In the genomic region with DNA sequence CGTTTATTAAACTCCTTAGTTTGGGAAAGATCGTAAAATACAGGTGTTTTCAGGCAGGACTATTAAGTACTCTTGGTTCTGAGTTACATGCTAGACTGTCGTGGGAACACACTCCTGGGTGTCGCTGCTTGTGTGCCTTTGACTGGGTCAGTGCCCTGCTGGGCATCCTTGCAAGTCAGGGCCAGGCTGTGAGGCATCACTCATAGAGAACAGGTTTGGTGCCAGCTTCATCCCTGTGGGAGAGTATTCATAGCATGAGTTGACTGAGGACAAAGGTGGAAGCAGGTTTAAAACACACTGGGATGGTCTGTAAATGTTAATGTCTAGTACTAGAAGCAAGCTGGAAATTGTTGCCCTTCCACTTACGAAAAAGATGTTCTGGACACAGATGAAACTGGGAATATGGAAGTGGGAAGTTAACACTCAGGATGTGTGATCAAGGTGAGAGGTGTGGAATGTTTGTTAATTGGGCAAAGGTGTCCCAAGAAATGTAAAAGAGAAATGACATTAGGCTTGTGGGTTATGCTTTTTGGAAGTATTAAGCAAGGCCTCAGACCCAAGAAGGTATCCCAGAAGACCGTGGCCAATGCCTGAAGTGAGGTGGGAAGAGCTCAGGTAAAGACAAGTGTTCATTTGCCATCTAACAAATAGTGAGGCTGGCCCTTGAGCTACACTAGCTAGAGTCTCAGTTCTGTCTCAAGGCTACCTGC, we compare ENCODE assay signal across 15 mouse cellular contexts. TPM values are rescaled to one million over a fixed set of nuclear protein-coding genes. Genes with fewer than 3 reads are reported as not detected.
DNase-seq lines count a peak whose midpoint lies in the region; ATAC-seq and TF ChIP-seq lines count a peak whose summit lies in the region.
"Had no signal": no experiment of that assay in that cellular context is flagged by ENCODE, and none has a peak within 500 bp of the region (broad histone marks: within the 10 kb centered on the region; RNA-seq: fewer than 3 reads in every experiment).

No protein-coding gene starts in this region.

- ATAC-seq in liver, embryonic 12.5 days = no peak
- no peak for ATAC-seq in forebrain, embryonic 16.5 days

- 85% methylated on average over 6 of the region's 6 CpGs for WGBS in lung, adult 2 months
- 91% methylated on average over 6 of the region's 6 CpGs for WGBS in liver, embryonic 12.5 days (ENCODE audit: insufficient replicate concordance)
- 95% methylated on average over 6 of the region's 6 CpGs for WGBS in forebrain, embryonic 16.5 days
- WGBS in cerebellum, adult 2 months = 82% methylated on average over 6 of the region's 6 CpGs

- no peaks in the 10 kb centered on the region for H3K9me3 ChIP-seq in liver, embryonic 12.5 days (replicated peaks)
- H3K9me3 ChIP-seq in forebrain, embryonic 16.5 days (ENCODE audit: control insufficient read depth, low read length) = no peaks in the 10 kb centered on the region

- H3K27ac ChIP-seq in liver, embryonic 12.5 days = peak overlapping the region; percentile 99
- no peak overlapping the region for H3K27ac ChIP-seq in forebrain, embryonic 16.5 days (ENCODE audit: low read length)
- no peak overlapping the region for H3K27ac ChIP-seq in cerebellum, adult 2 months (ENCODE audit: insufficient read depth, low read length)
- H3K27ac ChIP-seq: kidney, postnatal 0 days; stomach, postnatal 0 days had no signal

- H3K27me3 ChIP-seq in liver, embryonic 12.5 days (replicated peaks) = no peaks in the 10 kb centered on the region
- no peaks in the 10 kb centered on the region for H3K27me3 ChIP-seq in splenic B cell, adult 2 months (ENCODE audit: control insufficient read depth, insufficient read depth, low read length, poor library complexity, severe bottlenecking)
- H3K27me3 ChIP-seq in forebrain, embryonic 16.5 days (replicated peaks; ENCODE audit: control insufficient read depth, insufficient read depth, low read length) = no peaks in the 10 kb centered on the region
- no peaks in the 10 kb centered on the region for H3K27me3 ChIP-seq in cerebellum, adult 2 months (ENCODE audit: control insufficient read depth, insufficient read depth, low read length)

- no peak overlapping the region for H3K4me3 ChIP-seq in lung, adult 2 months (replicated peaks; ENCODE audit: extremely low read depth, low read depth, low read length)
- peak overlapping the region; percentile 92 for H3K4me3 ChIP-seq in liver, embryonic 12.5 days
- H3K4me3 ChIP-seq in forebrain, embryonic 16.5 days (replicated peaks; ENCODE audit: low read length) = no peak overlapping the region
- H3K4me3 ChIP-seq in cerebellum, adult 2 months (replicated peaks; ENCODE audit: insufficient read depth, low read depth, low read length) = no peak overlapping the region

- peak overlapping the region; percentile 89 for H3K4me2 ChIP-seq in liver, embryonic 12.5 days
- no peak overlapping the region for H3K4me2 ChIP-seq in forebrain, embryonic 16.5 days (ENCODE audit: low read length)
- H3K4me2 ChIP-seq: lung, embryonic 14.5 days had no signal

- peaks cover 11% of the 10 kb centered on the region; the same call in 1 of the 2 replicates for H3K4me1 ChIP-seq in lung, adult 2 months (ENCODE audit: control insufficient read depth, insufficient read depth, low read length)
- H3K4me1 ChIP-seq in liver, embryonic 12.5 days = peaks cover 85% of the 10 kb centered on the region
- H3K4me1 ChIP-seq in forebrain, embryonic 16.5 days (replicated peaks; ENCODE audit: control insufficient read depth, insufficient read depth, low read length) = peaks cover 19% of the 10 kb centered on the region
- 0 out of 2 replicates have a peak, but pooled peaks cover 6% of the 10 kb centered on the region for H3K4me1 ChIP-seq in cerebellum, adult 2 months (ENCODE audit: control insufficient read depth, insufficient read depth, low read length)

- 0 out of 2 replicates have a peak overlapping the region, but pooled peaks have one; percentile 97 for H3K9ac ChIP-seq in liver, embryonic 12.5 days
- H3K9ac ChIP-seq in forebrain, embryonic 16.5 days (replicated peaks; ENCODE audit: low read depth, low read length) = no peak overlapping the region
- H3K9ac ChIP-seq: lung, embryonic 14.5 days had no signal

- 0 out of 2 replicates have a peak, but pooled peaks have one; percentile 16 for TF ChIP-seq POLR2A in lung, adult 2 months (IDR thresholded peaks at IDR 0.05; ENCODE audit: borderline replicate concordance, extremely low read depth, low read depth, low read length)
- TF ChIP-seq POLR2A in cerebellum, adult 2 months (IDR thresholded peaks at IDR 0.05; ENCODE audit: borderline replicate concordance, insufficient read depth, low read length) = no peak

- no peak for TF ChIP-seq CTCF in lung, adult 2 months (IDR thresholded peaks at IDR 0.05; ENCODE audit: insufficient read depth, low read length)
- no peak for TF ChIP-seq CTCF in cerebellum, adult 2 months (IDR thresholded peaks at IDR 0.05; ENCODE audit: borderline replicate concordance, insufficient read depth, low read depth, low read length)

- H3K36me3 ChIP-seq in liver, embryonic 12.5 days = peaks cover 37% of the 10 kb centered on the region
- H3K36me3 ChIP-seq in splenic B cell, adult 2 months (ENCODE audit: control insufficient read depth, insufficient read depth, low read length, poor library complexity, severe bottlenecking) = peaks cover 12% of the 10 kb centered on the region
- peaks cover 8% of the 10 kb centered on the region for H3K36me3 ChIP-seq in forebrain, embryonic 16.5 days (ENCODE audit: control insufficient read depth, insufficient read depth)

- DNase-seq in cerebellum, adult 9-10 months = peak; percentile 26
- DNase-seq in cerebellum, postnatal 10 days = no peak
- no peak for DNase-seq in lung, adult 2 months
- DNase-seq in lung, postnatal 10 days = no peak
- DNase-seq in splenic B cell, adult 2 months (ENCODE audit: low read depth, low spot score) = peak; percentile 38
- no peak for DNase-seq in cerebellum, adult 2 months
- DNase-seq: cerebellum, adult 18-20 months; heart, postnatal 14 days; lung, embryonic 14.5 days; spleen, adult 18-20 months; thymus, postnatal 25 days had no signal

RNA-seq across cellular contexts. Expression of gene Fth1, which starts 4.9 kb away (rescaled TPM):
- 4,642 and 7,955 TPM in 2 replicates for polyA plus RNA-seq in lung, adult 2 months (2012; rRNA removed)
- 5,199 and 5,262 TPM in 2 replicates for polyA plus RNA-seq in liver, embryonic 12.5 days (2016; fragmentation: Nextera tagmentation; extraction: Ambion mirVana)
- polyA plus RNA-seq in forebrain, embryonic 16.5 days (2015; fragmentation: Nextera tagmentation; extraction: Ambion mirVana) = 1,497 and 1,681 TPM in 2 replicates
- 4,588 and 5,845 TPM in 2 replicates for polyA plus RNA-seq in cerebellum, adult 2 months (2012; rRNA removed)

RNA-seq across cellular contexts. Expression of gene Best1, which starts 16.1 kb away (rescaled TPM):
- polyA plus RNA-seq in lung, adult 2 months (2012; rRNA removed) = 2.3 and 3.1 TPM in 2 replicates
- 0.17 and 0.32 TPM in 2 replicates for polyA plus RNA-seq in liver, embryonic 12.5 days (2016; fragmentation: Nextera tagmentation; extraction: Ambion mirVana)
- polyA plus RNA-seq in forebrain, embryonic 16.5 days (2015; fragmentation: Nextera tagmentation; extraction: Ambion mirVana) = 1.2 and 1.5 TPM in 2 replicates
- 0.77 and 1.1 TPM in 2 replicates for polyA plus RNA-seq in cerebellum, adult 2 months (2012; rRNA removed)

RNA-seq across cellular contexts. Expression of gene Rab3il1, which starts 16.1 kb away (rescaled TPM):
- 10.5 and 13.8 TPM in 2 replicates for polyA plus RNA-seq in lung, adult 2 months (2012; rRNA removed)
- polyA plus RNA-seq in liver, embryonic 12.5 days (2016; fragmentation: Nextera tagmentation; extraction: Ambion mirVana) = 189 and 191 TPM in 2 replicates
- polyA plus RNA-seq in forebrain, embryonic 16.5 days (2015; fragmentation: Nextera tagmentation; extraction: Ambion mirVana) = 18.0 and 18.4 TPM in 2 replicates
- 9.5 and 9.7 TPM in 2 replicates for polyA plus RNA-seq in cerebellum, adult 2 months (2012; rRNA removed)

RNA-seq across cellular contexts. Expression of gene Fads3, which starts 56.0 kb away (rescaled TPM):
- polyA plus RNA-seq in lung, adult 2 months (2012; rRNA removed) = 283 and 341 TPM in 2 replicates
- 6.9 and 10.0 TPM in 2 replicates for polyA plus RNA-seq in liver, embryonic 12.5 days (2016; fragmentation: Nextera tagmentation; extraction: Ambion mirVana)
- polyA plus RNA-seq in forebrain, embryonic 16.5 days (2015; fragmentation: Nextera tagmentation; extraction: Ambion mirVana) = 14.1 and 20.9 TPM in 2 replicates
- polyA plus RNA-seq in cerebellum, adult 2 months (2012; rRNA removed) = 30.9 and 35.5 TPM in 2 replicates

Comparison
In these comparisons a context has a peak if more than half of its experiments do, and no peak if none do; other contexts are left out.
1. DNase-seq: peak in cerebellum, adult 9-10 months (single experiment) and splenic B cell, adult 2 months (single experiment); none in cerebellum, postnatal 10 days (0 of 2), lung, adult 2 months (single experiment), lung, postnatal 10 days (single experiment) and cerebellum, adult 2 months (0 of 2).